Comparison of ENCODE assay signal across 21 mouse cellular contexts in genomic region chr4:5568076-5568475, GRCm38 (mm10).
"Had no signal": no experiment of that assay in that cellular context is flagged by ENCODE, and none has a peak within 500 bp of the region (broad histone marks: within the 10 kb centered on the region; RNA-seq: fewer than 3 reads in every experiment).

No protein-coding gene starts in this region.

- H3K9me3 ChIP-seq: lung, embryonic 15.5 days; megakaryocyte, embryonic 14.5 days; midbrain, embryonic 13.5 days; midbrain, embryonic 15.5 days; neural tube, embryonic 13.5 days; neural tube, embryonic 15.5 days had no signal

- H3K4me3 ChIP-seq: lung, embryonic 15.5 days; megakaryocyte, embryonic 14.5 days; midbrain, embryonic 13.5 days; midbrain, embryonic 15.5 days; myocyte; neural tube, embryonic 13.5 days; neural tube, embryonic 15.5 days had no signal

- H3K27ac ChIP-seq: lung, embryonic 15.5 days; macrophage; midbrain, embryonic 13.5 days; midbrain, embryonic 15.5 days; neural tube, embryonic 13.5 days; neural tube, embryonic 15.5 days had no signal

- H3K4me1 ChIP-seq: lung, embryonic 15.5 days; megakaryocyte, embryonic 14.5 days; midbrain, embryonic 13.5 days; midbrain, embryonic 15.5 days; neural tube, embryonic 13.5 days; neural tube, embryonic 15.5 days had no signal

- H3K4me2 ChIP-seq: lung, embryonic 15.5 days; midbrain, embryonic 11.5 days; midbrain, embryonic 13.5 days; midbrain, embryonic 15.5 days; neural tube, embryonic 13.5 days; neural tube, embryonic 15.5 days had no signal

- H3K27me3 ChIP-seq: lung, embryonic 15.5 days; megakaryocyte, embryonic 14.5 days; midbrain, embryonic 13.5 days; midbrain, embryonic 15.5 days; neural tube, embryonic 13.5 days; neural tube, embryonic 15.5 days had no signal

- H3K36me3 ChIP-seq: lung, embryonic 15.5 days; midbrain, embryonic 13.5 days; midbrain, embryonic 15.5 days; neural tube, embryonic 13.5 days; neural tube, embryonic 15.5 days had no signal

- ATAC-seq: lung, postnatal 0 days; midbrain, embryonic 13.5 days; midbrain, embryonic 15.5 days had no signal

- DNase-seq: lung, adult 2 months; lung, postnatal 14 days; lung, postnatal 36 days; retina, postnatal 1 day; right cerebral cortex, adult 18-20 months; right cerebral cortex, postnatal 25 days; right cerebral cortex, postnatal 4 days; spleen, adult 18-20 months; thymus, adult 18-20 months; thymus, postnatal 14 days; thymus, postnatal 36 days had no signal

- H3K9ac ChIP-seq: lung, embryonic 15.5 days; midbrain, embryonic 13.5 days; midbrain, embryonic 15.5 days; neural tube, embryonic 13.5 days; neural tube, embryonic 15.5 days had no signal
